8 mouse cellular contexts compared by ENCODE assay signal in genomic region chr17:33779271-33779966, GRCm38 (mm10). TPM values are rescaled to one million over a fixed set of nuclear protein-coding genes. Genes with fewer than 3 reads are reported as not detected.
DNase-seq lines count a peak whose midpoint lies in the region; ATAC-seq and TF ChIP-seq lines count a peak whose summit lies in the region.

No protein-coding gene starts in this region.

- WGBS in hindbrain, embryonic 13.5 days, result 61% methylated on average over 9 of the region's 9 CpGs
- 33% methylated on average over 9 of the region's 9 CpGs for WGBS in lung, embryonic 14.5 days

- H3K36me3 ChIP-seq in hindbrain, embryonic 13.5 days, result no peaks in the 10 kb centered on the region; the same call in 1 of the 2 replicates
- peaks cover 43% of the 10 kb centered on the region for H3K36me3 ChIP-seq in lung, embryonic 14.5 days (ENCODE audit: insufficient read depth)

- H3K27ac ChIP-seq in hindbrain, embryonic 13.5 days, result peak overlapping the region; percentile 73
- H3K27ac ChIP-seq in lung, embryonic 14.5 days (ENCODE audit: low read depth), result peak overlapping the region; percentile 88

- H3K4me1 ChIP-seq in hindbrain, embryonic 13.5 days (replicated peaks), result peaks cover 42% of the 10 kb centered on the region
- peaks cover 37% of the 10 kb centered on the region for H3K4me1 ChIP-seq in lung, embryonic 14.5 days (ENCODE audit: insufficient read depth)

- H3K4me2 ChIP-seq in hindbrain, embryonic 13.5 days, result peak overlapping the region; percentile 88
- H3K4me2 ChIP-seq in lung, embryonic 14.5 days, result peak overlapping the region; percentile 76

- no peaks in the 10 kb centered on the region for H3K9me3 ChIP-seq in hindbrain, embryonic 13.5 days
- H3K9me3 ChIP-seq in lung, embryonic 14.5 days (ENCODE audit: low read depth, low read length), result no peaks in the 10 kb centered on the region

- peaks cover 16% of the 10 kb centered on the region for H3K27me3 ChIP-seq in hindbrain, embryonic 13.5 days
- H3K27me3 ChIP-seq in lung, embryonic 14.5 days (ENCODE audit: insufficient read depth, low read length), result no peaks in the 10 kb centered on the region

- DNase-seq in R1 (ENCODE audit: low read depth, low spot score), result peak; percentile 26
- peak; percentile 32 to 67 for DNase-seq in cerebellum, postnatal 25 days
- peak; percentile 60 to 61 for DNase-seq in frontal cortex, postnatal 25 days (ENCODE audit: low spot score in 2 of 2)
- DNase-seq in layer of hippocampus, postnatal 10 days (ENCODE audit: low spot score in 2 of 2), result peak; percentile 89 to 92
- peak; percentile 98 for DNase-seq in lung, embryonic 14.5 days
- peak; percentile 85 for DNase-seq in right cerebral cortex, postnatal 14 days
- DNase-seq in B cell, adult 2 months, result no peak

- ATAC-seq in hindbrain, embryonic 13.5 days (ENCODE audit: low FRiP score), result peak; percentile 82
- peak; percentile 89 for ATAC-seq in lung, embryonic 14.5 days (ENCODE audit: insufficient read depth)

- no peak overlapping the region; the same call in 1 of the 2 replicates for H3K9ac ChIP-seq in hindbrain, embryonic 13.5 days
- H3K9ac ChIP-seq in lung, embryonic 14.5 days, result peak overlapping the region; percentile 50

- TF ChIP-seq CTCF in lung, embryonic 14.5 days (IDR thresholded peaks at IDR 0.05; ENCODE audit: low read depth), result no peak

- H3K4me3 ChIP-seq in hindbrain, embryonic 13.5 days, result 0 out of 2 replicates have a peak overlapping the region, but pooled peaks have one; percentile 47
- H3K4me3 ChIP-seq in lung, embryonic 14.5 days (ENCODE audit: low read depth, low read length), result peak overlapping the region; percentile 52

RNA-seq across cellular contexts. Expression of gene Angptl4, which starts 2.2 kb away (rescaled TPM):
- polyA plus RNA-seq in hindbrain, embryonic 13.5 days (2015; fragmentation: Nextera tagmentation; extraction: Ambion mirVana), result 23.5 and 24.7 TPM in 2 replicates
- 1 to 10 TPM; 6.9 to 9.5 TPM for total RNA-seq in layer of hippocampus, postnatal 10 days (2021)
- 31.9 and 35.4 TPM in 2 replicates for polyA plus RNA-seq in lung, embryonic 14.5 days (2014; fragmentation: Nextera tagmentation; extraction: Ambion mirVana)

RNA-seq across cellular contexts. Expression of gene Rab11b, which starts 19.1 kb away (rescaled TPM):
- 494 and 549 TPM in 2 replicates for polyA plus RNA-seq in hindbrain, embryonic 13.5 days (2015; fragmentation: Nextera tagmentation; extraction: Ambion mirVana)
- 100 to 1,000 TPM; 252 to 307 TPM for total RNA-seq in layer of hippocampus, postnatal 10 days (2021)
- 241 and 278 TPM in 2 replicates for polyA plus RNA-seq in lung, embryonic 14.5 days (2014; fragmentation: Nextera tagmentation; extraction: Ambion mirVana)

RNA-seq across cellular contexts. Expression of gene Kank3, which starts 30.9 kb away (rescaled TPM):
- polyA plus RNA-seq in hindbrain, embryonic 13.5 days (2015; fragmentation: Nextera tagmentation; extraction: Ambion mirVana), result 37.4 and 40.5 TPM in 2 replicates
- 10 to 100 TPM; 38.0 to 51.2 TPM for total RNA-seq in layer of hippocampus, postnatal 10 days (2021)
- polyA plus RNA-seq in lung, embryonic 14.5 days (2014; fragmentation: Nextera tagmentation; extraction: Ambion mirVana), result 65.1 and 65.4 TPM in 2 replicates

RNA-seq across cellular contexts. Expression of gene Rps28, which starts 44.9 kb away (rescaled TPM):
- polyA plus RNA-seq in hindbrain, embryonic 13.5 days (2015; fragmentation: Nextera tagmentation; extraction: Ambion mirVana), result 683 and 734 TPM in 2 replicates
- 100 to 1,000 TPM; 919 to 984 TPM for total RNA-seq in layer of hippocampus, postnatal 10 days (2021)
- 1,180 and 1,276 TPM in 2 replicates for polyA plus RNA-seq in lung, embryonic 14.5 days (2014; fragmentation: Nextera tagmentation; extraction: Ambion mirVana)

RNA-seq across cellular contexts. Expression of gene Ndufa7, which starts 45.0 kb away (rescaled TPM):
- polyA plus RNA-seq in hindbrain, embryonic 13.5 days (2015; fragmentation: Nextera tagmentation; extraction: Ambion mirVana), result 497 and 540 TPM in 2 replicates
- total RNA-seq in layer of hippocampus, postnatal 10 days (2021), result 100 to 1,000 TPM; 244 to 245 TPM
- 470 and 474 TPM in 2 replicates for polyA plus RNA-seq in lung, embryonic 14.5 days (2014; fragmentation: Nextera tagmentation; extraction: Ambion mirVana)

Comparison
In these comparisons a context has a peak if more than half of its experiments do, and no peak if none do; other contexts are left out.
1. DNase-seq: peak in R1 (single experiment), cerebellum, postnatal 25 days (2 of 2), frontal cortex, postnatal 25 days (2 of 2), layer of hippocampus, postnatal 10 days (2 of 2), lung, embryonic 14.5 days (single experiment) and right cerebral cortex, postnatal 14 days (single experiment); none in B cell, adult 2 months (0 of 2).